Mouse (Mus musculus) liver, embryonic 14 days (tissue): ENCODE data around the gene Herc1. TPM values are rescaled to one million over a fixed set of nuclear protein-coding genes. Genes with fewer than 3 reads are reported as not detected.

Source experiments
- polyA plus RNA-seq: library from polyadenylated mRNA; depleted of rRNA; stranded (reverse); fragments of >200 nt; gene quantifications from 2 replicates; pipeline ENCODE4 v1.2.3, GENCODE M21; 2012; rRNA removed

The Herc1 gene
- polyA plus RNA-seq = 22.7 and 26.3 TPM in 2 replicates

GRCm38 (mm10) chr9:66349860-66350787 lies at the start of gene Herc1:
TSS of gene Herc1 (plus strand) at chr9:66350450.

GRCm38 (mm10) chr9:66514256-66514770 lies 164.1 kb downstream of the Herc1 start, which contains the start of gene Fbxl22:
TSS of gene Fbxl22 (minus strand) at chr9:66514593.

Other genes starting within 250 kb of the Herc1 start
- 45.6 and 53.9 TPM in 2 replicates for gene Snx1, start 223.9 kb upstream of the Herc1 start, polyA plus RNA-seq
- 44.4 and 63.5 TPM in 2 replicates for gene Ciao2a, start 223.8 kb upstream of the Herc1 start, polyA plus RNA-seq
- gene Dapk2, start 192.2 kb upstream of the Herc1 start, polyA plus RNA-seq = 10.4 and 13.4 TPM in 2 replicates
- 0.17 and 0.20 TPM in 2 replicates for gene Fbxl22, start 164.1 kb downstream of the Herc1 start, polyA plus RNA-seq
- gene Usp3, start 242.7 kb downstream of the Herc1 start, polyA plus RNA-seq = 6.0 and 6.1 TPM in 2 replicates